Mouse (Mus musculus) telencephalon, adult 2 months (tissue): ENCODE data around the gene Usp4.

Source experiments
- DNase-seq: peaks from one replicate; pipeline ENCODE4 v3.0.0-alpha.2; 2011; ENCODE audit warnings: low read depth, low spot score

Usp4 gene

DNA sequence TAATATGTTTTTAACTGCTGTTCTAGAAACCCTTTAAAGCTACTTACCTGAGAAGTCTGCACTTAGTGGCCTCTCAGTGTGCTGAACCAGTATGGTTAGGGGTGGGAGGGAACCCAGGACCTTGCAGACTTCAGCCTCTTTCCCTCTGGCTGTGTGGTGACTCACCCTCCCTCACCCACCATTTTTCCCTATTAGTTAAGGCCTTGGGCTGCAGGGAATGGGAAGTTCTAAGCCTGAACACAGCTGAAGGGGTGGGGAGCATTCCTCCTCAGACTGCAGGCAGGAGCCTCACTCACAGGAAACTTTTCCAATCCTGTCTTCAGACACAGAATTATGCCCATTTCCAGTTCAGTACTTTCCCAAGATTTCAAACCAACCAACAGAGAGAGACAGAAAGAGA, 5.9 kb upstream of the Usp4 start:
- no peak for DNase-seq

GRCm38 (mm10) chr9:108342301-108342831, 5.3 kb upstream of the Usp4 start:
- DNase-seq = peak; percentile 46

DNA sequence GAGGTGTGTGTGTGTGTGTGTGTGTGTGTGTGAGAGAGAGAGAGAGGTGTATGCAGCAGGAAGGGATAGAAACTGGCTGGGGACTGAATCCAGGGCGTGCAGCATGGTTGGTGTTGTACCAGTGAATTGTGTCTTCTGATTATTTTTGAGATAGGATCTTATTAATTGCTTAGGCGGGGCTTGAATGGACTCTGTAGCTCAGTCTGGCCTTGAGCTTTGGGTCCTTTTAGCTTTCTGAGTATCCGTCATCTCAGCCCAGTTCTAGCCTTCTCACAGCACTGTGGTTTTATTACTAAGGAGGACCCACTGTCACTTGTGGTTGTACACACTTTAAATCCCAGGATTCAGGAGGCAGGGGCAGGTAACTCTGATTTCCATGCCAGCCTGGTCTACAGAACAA, 4.3 kb upstream of the Usp4 start:
- DNase-seq = no peak

DNA sequence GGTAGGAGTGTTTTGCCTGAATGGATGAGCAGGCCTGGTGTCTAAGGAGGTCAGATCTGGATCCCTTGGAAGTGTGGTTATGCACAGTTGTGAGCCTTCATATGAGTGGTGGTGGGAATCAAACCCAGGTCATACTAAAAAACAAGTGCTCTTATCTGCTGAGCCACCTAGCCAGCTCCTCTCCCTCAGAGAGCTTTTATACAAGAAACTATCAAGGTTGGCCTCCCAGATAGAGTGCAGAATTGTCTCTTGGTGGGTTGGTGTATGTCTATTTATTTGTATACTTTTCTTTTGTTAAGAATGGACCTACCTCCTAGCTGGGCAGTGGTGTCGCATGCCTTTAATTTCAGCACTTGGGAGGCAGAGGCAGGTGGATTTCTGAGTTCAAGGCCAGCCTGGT, 3.8 kb upstream of the Usp4 start:
- DNase-seq = no peak

DNA sequence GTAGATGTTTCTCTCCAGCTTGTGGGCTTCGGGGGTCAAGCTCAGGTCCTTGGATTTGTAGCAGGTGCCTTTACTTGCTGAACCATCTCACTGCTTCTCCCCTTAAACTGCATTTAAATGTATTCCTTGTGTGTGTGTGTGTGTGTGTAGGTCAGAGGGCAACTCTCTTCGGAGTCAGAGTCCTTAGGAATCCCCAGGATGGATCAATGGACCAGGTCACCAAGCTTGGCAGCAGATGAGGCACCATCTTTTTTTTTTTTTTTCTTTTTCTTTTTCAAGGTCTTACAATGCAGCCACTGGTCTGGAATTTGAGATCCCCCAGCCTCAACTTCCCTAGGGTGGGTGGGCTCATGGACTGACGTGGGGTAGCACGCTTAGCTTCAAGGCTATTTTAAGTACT, 3.2 kb upstream of the Usp4 start:
- DNase-seq = no peak

DNA sequence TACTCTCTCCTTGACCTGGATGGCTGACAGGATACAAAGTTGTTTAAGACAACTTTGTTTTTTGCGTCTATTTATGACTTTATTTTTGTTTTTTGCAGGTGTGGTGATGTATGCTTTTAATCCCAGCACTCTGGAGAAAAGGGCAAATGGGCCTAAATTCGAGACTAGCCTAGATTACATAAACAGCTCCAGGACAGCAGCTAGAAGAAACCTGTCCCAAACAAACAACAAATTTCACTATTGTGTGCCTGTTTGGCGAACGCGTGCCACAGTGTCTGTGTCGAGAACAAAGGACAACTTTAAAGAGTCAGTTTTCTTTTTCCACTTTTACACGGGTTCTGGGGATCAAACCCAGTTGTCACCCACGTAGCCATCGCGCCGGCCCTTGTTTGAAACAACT, 629 bp upstream of the Usp4 start:
- no peak for DNase-seq

- no peak for DNase-seq
These were observed 632 bp downstream of the Usp4 start for GRCm38 (mm10) chr9:108348290-108348680.

- no peak for DNase-seq
These were observed 2.1 kb downstream of the Usp4 start for GRCm38 (mm10) chr9:108349727-108350126.

GRCm38 (mm10) chr9:108378234-108378633, 30.6 kb downstream of the Usp4 start:
- no peak for DNase-seq

GRCm38 (mm10) chr9:108378736-108379135, 31.1 kb downstream of the Usp4 start:
- no peak for DNase-seq

DNA sequence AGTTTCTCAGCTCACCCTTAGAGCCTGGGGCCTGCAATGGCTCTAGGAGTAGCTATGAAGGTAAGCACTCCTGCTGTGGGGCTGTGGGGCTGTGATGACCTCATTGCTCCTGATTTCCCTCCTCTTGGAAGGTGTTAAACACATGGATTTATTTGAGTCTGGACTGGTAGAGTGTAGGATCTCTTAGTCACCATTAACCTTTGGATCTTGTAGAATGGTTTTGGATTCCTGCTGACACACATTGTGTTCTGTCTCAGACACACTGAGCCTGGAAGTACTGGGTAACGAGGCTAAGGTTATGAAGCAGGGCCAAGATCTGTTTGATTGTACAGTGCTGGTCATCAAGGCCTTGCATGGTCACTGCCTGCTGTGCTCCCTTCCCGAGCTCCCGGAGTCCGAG, 31.6 kb downstream of the Usp4 start:
- DNase-seq = no peak

GRCm38 (mm10) chr9:108381382-108381781, 33.7 kb downstream of the Usp4 start:
- DNase-seq = no peak

DNA sequence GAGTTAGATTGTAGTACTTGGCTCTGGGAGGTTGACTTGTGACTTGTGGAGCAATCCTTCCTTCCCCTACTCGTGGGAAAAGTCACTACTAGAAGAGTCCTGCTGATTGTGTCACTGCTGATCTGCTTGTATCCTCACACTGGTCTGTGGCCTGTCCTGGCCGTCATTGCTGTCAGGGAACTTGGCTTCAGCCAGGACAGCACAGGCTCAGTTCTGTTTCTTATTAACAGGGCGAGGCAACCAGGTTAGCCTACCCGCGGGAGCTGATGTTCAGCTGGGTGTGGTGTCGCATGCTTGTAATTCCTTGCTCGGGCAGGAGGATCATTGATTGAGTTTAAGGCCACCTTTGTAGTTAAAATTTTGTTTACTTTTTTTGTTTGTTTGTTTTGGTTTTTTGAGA, 37.4 kb downstream of the Usp4 start:
- no peak for DNase-seq

DNA sequence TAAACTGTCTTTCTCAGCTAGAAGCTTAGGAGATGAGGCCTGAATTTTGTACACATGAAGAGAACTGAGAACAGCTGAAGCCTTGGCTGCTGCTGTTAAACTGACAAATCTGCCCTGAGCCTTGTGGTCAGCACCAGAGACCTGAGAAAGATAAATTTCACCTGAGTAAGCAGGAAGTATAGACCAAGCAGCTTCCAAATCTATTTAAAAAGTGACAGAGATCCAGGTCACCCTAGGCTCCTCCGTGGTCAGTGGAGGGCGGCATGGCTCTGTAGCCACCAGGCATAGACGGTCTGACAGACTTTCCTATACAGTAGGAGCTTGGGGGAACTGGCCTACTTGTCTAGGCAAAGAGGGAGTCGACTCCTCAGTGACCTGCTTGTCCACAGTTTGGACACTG, 39.2 kb downstream of the Usp4 start:
- DNase-seq = no peak

DNA sequence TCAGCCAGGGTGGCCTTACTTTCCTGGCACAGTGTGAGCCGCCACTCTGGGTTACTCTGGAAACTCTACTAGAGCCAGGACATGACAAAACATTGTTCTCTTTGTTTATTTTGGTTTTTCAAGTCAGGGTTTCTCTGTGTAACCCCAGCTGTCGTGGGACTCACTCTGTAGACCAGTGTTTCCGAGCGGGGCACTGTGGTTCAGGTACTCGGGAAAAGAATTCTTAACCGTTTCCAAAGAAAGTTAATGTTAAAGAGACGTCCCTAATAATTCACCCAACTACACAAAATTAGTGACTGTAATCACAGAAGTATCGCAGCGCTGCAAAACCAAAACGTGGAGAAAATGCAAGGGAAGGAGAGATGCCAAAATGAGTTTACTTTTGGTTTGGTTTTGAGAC, 40.9 kb downstream of the Usp4 start:
- no peak for DNase-seq

GRCm38 (mm10) chr9:108389220-108389619, 41.6 kb downstream of the Usp4 start:
- no peak for DNase-seq

DNA sequence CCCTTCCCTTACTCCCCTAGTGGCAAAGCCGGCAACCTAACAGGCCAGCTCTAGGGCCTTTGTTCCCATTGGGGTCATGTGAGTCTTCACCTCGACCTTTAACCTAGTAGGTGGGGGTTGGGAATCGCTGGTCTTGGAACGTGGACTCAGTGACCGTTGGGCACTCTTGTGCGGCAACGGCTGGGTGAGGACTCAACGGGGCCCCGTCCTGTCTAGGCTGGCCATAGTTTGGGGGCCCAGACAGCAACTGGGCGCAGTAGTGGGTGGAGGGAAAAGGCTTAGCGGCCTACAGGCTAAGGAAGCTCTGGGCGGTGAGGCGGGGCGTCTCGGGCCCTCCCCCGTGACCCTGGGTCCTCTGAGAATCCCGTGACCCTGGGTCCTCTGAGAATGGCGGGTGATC, 45.0 kb downstream of the Usp4 start, which contains the start of gene 1700102P08Rik:
1700102P08Rik (plus strand) TSS at position 130 of the 400 bp plus-strand sequence.
- DNase-seq = no peak

DNA sequence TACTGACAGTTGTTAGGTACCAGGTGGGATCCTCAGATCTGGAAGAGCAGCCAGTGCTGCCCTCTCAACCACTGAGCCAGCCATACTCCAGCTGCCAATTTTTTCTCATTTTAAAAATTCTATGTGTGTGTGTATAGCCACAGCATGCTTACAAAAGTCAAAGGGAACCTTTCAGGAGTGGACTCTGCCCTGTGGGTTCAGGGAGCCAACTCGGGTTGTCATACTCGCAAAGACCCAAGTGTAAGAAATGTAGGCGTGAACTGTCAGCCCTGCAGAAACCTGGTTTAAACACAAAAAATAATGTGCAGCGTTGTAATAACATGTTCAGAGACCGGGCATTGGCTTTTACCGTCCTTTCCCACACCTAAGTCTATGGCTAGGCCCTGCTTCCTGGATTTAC, 46.5 kb downstream of the Usp4 start:
- no peak for DNase-seq

DNA sequence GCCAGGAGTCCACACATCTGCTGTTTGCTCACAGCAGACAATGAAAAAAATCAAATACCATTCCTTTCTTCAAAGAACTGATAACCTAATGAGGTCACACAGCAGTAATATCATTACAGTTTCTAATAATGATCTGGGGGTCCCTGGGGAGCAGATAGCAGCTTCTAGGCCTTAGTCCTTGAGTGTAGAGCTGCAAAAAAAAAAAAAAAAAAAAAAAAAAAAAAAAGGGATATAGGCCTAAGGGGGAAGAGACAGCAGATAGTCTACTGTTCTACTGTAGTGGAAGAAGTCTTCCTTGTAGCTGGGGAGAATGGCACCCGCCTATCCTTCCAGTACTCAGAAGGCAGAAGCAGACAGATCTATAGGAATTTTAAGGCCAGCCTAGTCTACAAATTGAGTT, 47.8 kb downstream of the Usp4 start:
- no peak for DNase-seq

DNA sequence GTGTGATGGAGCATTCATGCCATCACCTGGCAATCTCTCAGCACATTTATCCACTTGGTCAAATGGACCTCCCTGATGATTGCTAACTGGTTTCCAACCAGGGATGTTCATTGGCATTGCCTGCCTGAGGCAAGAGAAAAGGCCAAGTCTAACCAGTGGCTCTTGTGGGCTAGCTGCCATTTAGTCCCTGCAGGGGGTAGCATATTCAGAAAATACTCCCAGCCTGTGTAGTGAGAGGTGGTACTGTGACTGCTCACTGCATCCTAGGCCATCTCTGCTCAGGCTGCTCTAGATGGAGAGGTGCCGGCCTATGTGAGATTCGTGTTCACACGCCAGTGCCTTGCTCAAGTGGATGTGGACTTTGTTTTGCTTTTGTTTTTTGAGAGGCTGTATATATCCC, 50.7 kb downstream of the Usp4 start:
- DNase-seq = no peak

DNA sequence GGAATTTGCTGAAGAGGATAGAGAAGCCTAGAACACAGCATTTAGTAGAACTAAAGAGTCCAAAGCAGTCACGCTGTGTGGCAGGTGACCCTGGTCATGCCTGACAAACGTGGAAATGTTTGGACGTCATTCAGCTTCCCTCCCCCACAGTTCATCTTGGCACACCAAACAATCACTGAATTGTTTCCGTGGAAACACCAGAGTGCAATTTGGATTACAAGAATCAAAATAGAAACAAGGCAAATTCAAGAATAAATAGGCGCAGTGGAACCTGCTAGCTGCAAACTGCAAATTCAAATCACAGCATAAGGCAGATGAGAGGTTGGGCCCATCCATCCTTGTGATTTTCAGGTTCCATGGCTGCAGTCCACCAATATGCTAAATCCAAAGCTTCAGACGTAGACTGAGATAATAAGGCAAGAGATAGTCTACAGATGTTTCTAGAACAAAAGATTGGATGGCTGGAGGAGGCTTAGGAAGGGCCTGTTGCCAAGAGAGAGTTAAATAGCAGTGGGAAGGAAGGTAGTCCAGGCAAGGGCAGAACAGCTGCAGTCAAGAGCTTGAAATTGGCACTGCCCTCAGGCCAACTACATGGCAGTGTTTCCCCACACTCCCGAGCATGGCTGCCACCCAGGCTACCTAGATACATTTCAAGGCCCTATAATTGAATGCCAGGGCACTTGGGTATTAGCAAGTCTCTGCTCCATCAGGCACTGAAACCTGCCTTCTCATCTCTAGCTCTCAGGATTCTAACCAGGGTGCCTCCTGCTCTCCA, 53.7 kb downstream of the Usp4 start:
- peak; percentile 77 for DNase-seq

DNA sequence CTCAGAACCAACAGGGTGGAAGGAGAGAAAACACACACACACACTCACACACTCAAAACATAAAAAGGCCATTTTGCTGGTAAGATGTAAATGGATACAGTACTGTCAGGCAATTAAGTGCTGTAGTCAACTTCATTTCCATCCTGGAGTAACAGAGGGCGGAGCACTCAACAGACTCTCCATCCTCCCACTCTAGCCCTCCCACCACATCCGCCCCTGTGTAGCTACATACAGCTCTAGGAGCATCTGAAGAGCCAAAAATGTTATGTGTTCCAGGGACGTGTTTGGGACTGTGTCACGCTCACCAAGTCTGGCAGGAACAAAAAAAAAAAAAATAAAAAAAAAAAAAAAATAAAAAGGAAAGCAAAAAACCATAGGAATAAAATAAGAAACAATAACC, 55.4 kb downstream of the Usp4 start:
- DNase-seq = peak; percentile 80

DNA sequence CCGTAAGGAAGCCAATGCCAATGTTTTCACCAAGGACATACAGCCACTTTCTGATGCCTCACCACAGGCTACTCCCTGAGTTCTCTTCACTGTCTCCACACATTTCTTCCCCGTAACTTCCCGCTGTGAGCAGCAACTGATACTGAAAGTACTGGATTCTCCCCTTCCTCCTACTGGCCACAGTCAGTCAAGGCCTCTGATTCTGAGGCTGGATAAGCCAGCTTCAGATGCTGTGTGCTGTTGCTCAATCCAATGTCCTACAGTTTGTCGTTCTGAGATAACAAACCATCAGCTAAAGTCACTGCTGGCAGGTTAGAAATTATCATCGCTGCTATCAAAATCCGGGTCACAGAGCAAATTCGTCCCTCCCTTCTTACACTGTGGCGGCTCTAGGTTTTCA, 56.8 kb downstream of the Usp4 start:
- no peak for DNase-seq

GRCm38 (mm10) chr9:108409535-108409934, 61.9 kb downstream of the Usp4 start:
- DNase-seq = no peak
